Mouse (Mus musculus) stomach, postnatal 0 days (tissue): ENCODE measurements around the gene Fam213b.

Experiments
- CTCF ChIP-seq: IDR thresholded peaks from 2 replicates; pipeline ENCODE4 v1.5.1; 2016; ENCODE audit warnings: antibody characterized with exemption, low read depth, mild to moderate bottlenecking, moderate library complexity
- EP300 ChIP-seq: optimal IDR thresholded peaks from 2 replicates; pipeline ENCODE3; 2016; ENCODE audit warnings: antibody characterized with exemption

- no peak for TF ChIP-seq CTCF
- no peak for TF ChIP-seq EP300
Observed at GRCm38 (mm10) chr4:154913845-154914244, 14.9 kb upstream of the Fam213b start.
